ENCODE assay signal across 8 mouse cellular contexts in the genomic region with DNA sequence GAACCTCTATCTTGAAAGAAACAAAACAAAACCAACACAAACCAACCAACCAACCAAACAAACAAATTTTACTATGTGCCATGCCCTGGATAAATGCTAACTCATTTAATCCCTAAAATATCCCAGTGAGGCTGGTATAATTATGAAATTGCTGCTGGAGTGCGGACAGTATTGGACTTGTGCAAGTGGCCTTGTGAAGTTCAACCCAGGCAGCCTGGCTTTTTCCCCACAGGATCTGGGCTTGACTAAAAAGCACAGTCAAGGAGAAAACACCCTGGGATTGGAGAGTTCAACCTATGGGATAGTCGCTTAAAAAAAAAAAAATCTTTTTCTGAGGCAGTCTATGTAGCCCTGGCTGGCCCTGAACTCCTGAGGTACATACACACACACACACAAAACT. TPM values are rescaled to one million over a fixed set of nuclear protein-coding genes. Genes with fewer than 3 reads are reported as not detected.
DNase-seq lines count a peak whose midpoint lies in the region; ATAC-seq and TF ChIP-seq lines count a peak whose summit lies in the region.

No protein-coding gene starts in this region.

- 92% methylated on average over 2 of the region's 2 CpGs for WGBS in kidney, embryonic 15.5 days
- WGBS in forebrain, postnatal 0 days: 89% methylated on average over 2 of the region's 2 CpGs
- WGBS in midbrain, embryonic 11.5 days: 91% methylated on average over 2 of the region's 2 CpGs

- no peak for DNase-seq in kidney, postnatal 14 days
- DNase-seq in adrenal gland, postnatal 25 days: peak; percentile 21
- DNase-seq in forebrain, postnatal 0 days: no peak
- peak; percentile 71 for DNase-seq in midbrain, embryonic 11.5 days (ENCODE audit: low spot score, missing footprints)
- DNase-seq in right cerebral cortex, adult 2 months (ENCODE audit: low spot score in 2 of 2): no peak
- DNase-seq in right cerebral cortex, postnatal 14 days: no peak
- no peak for DNase-seq in layer of hippocampus, adult 9-10 months (ENCODE audit: low spot score)

- no peak overlapping the region for H3K4me3 ChIP-seq in kidney, embryonic 15.5 days (replicated peaks)
- no peak overlapping the region for H3K4me3 ChIP-seq in forebrain, postnatal 0 days (ENCODE audit: low read depth, low read length)
- H3K4me3 ChIP-seq in midbrain, embryonic 11.5 days (ENCODE audit: low read depth, low read length): no peak overlapping the region

- peak overlapping the region; percentile 100 for H3K27ac ChIP-seq in kidney, embryonic 15.5 days
- 0 out of 2 replicates have a peak overlapping the region, but pooled peaks have one; percentile 98 for H3K27ac ChIP-seq in forebrain, postnatal 0 days (ENCODE audit: low read depth, low read length)
- peak overlapping the region; percentile 96; the same call in 1 of the 2 replicates for H3K27ac ChIP-seq in midbrain, embryonic 11.5 days (ENCODE audit: low read depth, low read length)

- H3K27me3 ChIP-seq in kidney, embryonic 15.5 days: no peaks in the 10 kb centered on the region
- no peaks in the 10 kb centered on the region for H3K27me3 ChIP-seq in forebrain, postnatal 0 days (ENCODE audit: insufficient read depth, low read length)
- H3K27me3 ChIP-seq in midbrain, embryonic 11.5 days (ENCODE audit: control insufficient read depth, insufficient read depth, low read length): no peaks in the 10 kb centered on the region

- ATAC-seq in kidney, embryonic 15.5 days (replicated peaks; ENCODE audit: low FRiP score): no peak
- ATAC-seq in forebrain, postnatal 0 days: no peak
- no peak for ATAC-seq in midbrain, embryonic 11.5 days (ENCODE audit: low FRiP score)

- peak overlapping the region; percentile 64; the same call in 1 of the 2 replicates for H3K9ac ChIP-seq in kidney, embryonic 15.5 days
- H3K9ac ChIP-seq in forebrain, postnatal 0 days: no peak overlapping the region
- H3K9ac ChIP-seq in midbrain, embryonic 11.5 days (ENCODE audit: low read length): peak overlapping the region; percentile 91; the same call in 1 of the 2 replicates

- peaks cover 17% of the 10 kb centered on the region for H3K4me1 ChIP-seq in kidney, embryonic 15.5 days
- H3K4me1 ChIP-seq in forebrain, postnatal 0 days (ENCODE audit: insufficient read depth): peaks cover 13% of the 10 kb centered on the region
- peaks cover 18% of the 10 kb centered on the region for H3K4me1 ChIP-seq in midbrain, embryonic 11.5 days (ENCODE audit: control insufficient read depth, insufficient read depth, low read length)

- peak overlapping the region; percentile 86 for H3K4me2 ChIP-seq in kidney, embryonic 15.5 days
- peak overlapping the region; percentile 94; the same call in 1 of the 2 replicates for H3K4me2 ChIP-seq in forebrain, postnatal 0 days (ENCODE audit: low read depth)
- H3K4me2 ChIP-seq in midbrain, embryonic 11.5 days: no peak overlapping the region; the same call in 1 of the 2 replicates

- H3K9me3 ChIP-seq in kidney, embryonic 15.5 days (replicated peaks): no peaks in the 10 kb centered on the region
- H3K9me3 ChIP-seq in forebrain, postnatal 0 days (ENCODE audit: low read length): no peaks in the 10 kb centered on the region
- H3K9me3 ChIP-seq in midbrain, embryonic 11.5 days (ENCODE audit: control insufficient read depth, low read length): no peaks in the 10 kb centered on the region

- no peak for TF ChIP-seq CTCF in forebrain, postnatal 0 days (IDR thresholded peaks at IDR 0.05; ENCODE audit: low read depth)

- 0 out of 2 replicates have a peak, but pooled peaks cover 3% of the 10 kb centered on the region for H3K36me3 ChIP-seq in kidney, embryonic 15.5 days
- H3K36me3 ChIP-seq in forebrain, postnatal 0 days (ENCODE audit: insufficient read depth): no peaks in the 10 kb centered on the region
- H3K36me3 ChIP-seq in midbrain, embryonic 11.5 days (ENCODE audit: control insufficient read depth, insufficient read depth, low read length): no peaks in the 10 kb centered on the region

RNA-seq across cellular contexts. Expression of a gene that starts 0.5 kb away (rescaled TPM):
- polyA plus RNA-seq in kidney, embryonic 15.5 days (2015; fragmentation: Nextera tagmentation; extraction: Ambion mirVana): 37.5 and 37.9 TPM in 2 replicates
- 114 and 126 TPM in 2 replicates for total RNA-seq in adrenal gland, postnatal 25 days (2021)
- total RNA-seq in forebrain, postnatal 0 days (2014; rRNA removed): 28.3 and 32.8 TPM in 2 replicates
- polyA plus RNA-seq in forebrain, postnatal 0 days (2015; fragmentation: Nextera tagmentation; extraction: Ambion mirVana): 14.2 and 21.8 TPM in 2 replicates
- 33.9 and 35.4 TPM in 2 replicates for polyA plus RNA-seq in midbrain, embryonic 11.5 days (2014; fragmentation: Nextera tagmentation; extraction: Ambion mirVana)

Comparison
In these comparisons a context has a peak if more than half of its experiments do, and no peak if none do; other contexts are left out.
1. DNase-seq: peak in adrenal gland, postnatal 25 days (single experiment) and midbrain, embryonic 11.5 days (single experiment); none in kidney, postnatal 14 days (single experiment), forebrain, postnatal 0 days (single experiment), right cerebral cortex, adult 2 months (0 of 2), right cerebral cortex, postnatal 14 days (single experiment) and layer of hippocampus, adult 9-10 months (single experiment).
2. Peak in every context shown above with its lines, with median percentiles within 50 percentile points of each other: H3K27ac ChIP-seq.